Mouse (Mus musculus) brain, adult 2 months (tissue): ENCODE measurements around the gene Ankfn1.

Experiments
- DNase-seq: peaks from one replicate; pipeline ENCODE4 v3.0.0; 2011; ENCODE audit warnings: low read depth, low spot score

Gene Ankfn1

GRCm38 (mm10) chr11:89676922-89677321 lies 100.5 kb downstream of the Ankfn1 start:
- DNase-seq = no peak

GRCm38 (mm10) chr11:89673916-89674507 lies 103.4 kb downstream of the Ankfn1 start:
- no peak for DNase-seq

GRCm38 (mm10) chr11:89672510-89673085 lies 104.9 kb downstream of the Ankfn1 start:
- DNase-seq = no peak

- no peak for DNase-seq
Observed at GRCm38 (mm10) chr11:89665170-89665880, 112.1 kb downstream of the Ankfn1 start.

GRCm38 (mm10) chr11:89659048-89659447 lies 118.4 kb downstream of the Ankfn1 start:
- DNase-seq = no peak

DNA sequence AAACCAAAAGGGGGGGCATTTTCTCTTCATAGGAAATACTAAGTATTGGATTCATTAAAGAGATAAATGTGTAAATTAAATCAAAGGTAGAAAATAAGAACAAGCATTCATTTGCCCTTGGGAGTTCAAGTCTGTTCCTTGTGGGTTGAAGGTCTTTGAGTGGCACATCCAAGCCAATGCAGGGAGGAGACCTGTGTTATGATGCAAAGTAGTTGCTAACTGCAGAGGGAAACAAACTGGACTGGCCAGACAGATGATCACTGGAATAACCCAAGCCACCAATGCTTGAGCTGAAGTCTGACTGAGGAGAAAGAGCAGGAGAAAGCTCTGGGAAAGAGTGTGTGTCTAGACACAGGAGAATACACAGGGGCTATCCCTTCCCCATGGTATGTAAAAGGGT lies 120.9 kb downstream of the Ankfn1 start:
- DNase-seq = no peak

DNA sequence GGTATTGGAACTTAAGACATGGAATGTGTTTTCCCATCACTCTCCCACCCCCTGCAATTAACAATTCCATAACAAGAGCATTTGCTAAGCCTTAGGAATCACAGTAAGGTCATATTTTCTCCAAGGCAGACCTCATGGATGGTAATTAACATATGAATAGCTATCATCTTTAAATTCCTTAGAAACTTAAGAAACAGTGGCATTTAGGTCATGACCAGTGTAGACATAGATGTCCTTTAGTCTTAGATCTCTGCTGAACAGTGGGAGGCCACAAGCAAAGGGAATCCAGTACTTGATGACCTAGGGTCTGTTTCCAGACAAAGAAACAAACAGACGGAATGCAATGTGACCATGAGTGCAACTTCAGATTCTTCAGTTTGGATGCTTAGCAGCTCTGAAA lies 141.7 kb downstream of the Ankfn1 start:
- DNase-seq = no peak

DNA sequence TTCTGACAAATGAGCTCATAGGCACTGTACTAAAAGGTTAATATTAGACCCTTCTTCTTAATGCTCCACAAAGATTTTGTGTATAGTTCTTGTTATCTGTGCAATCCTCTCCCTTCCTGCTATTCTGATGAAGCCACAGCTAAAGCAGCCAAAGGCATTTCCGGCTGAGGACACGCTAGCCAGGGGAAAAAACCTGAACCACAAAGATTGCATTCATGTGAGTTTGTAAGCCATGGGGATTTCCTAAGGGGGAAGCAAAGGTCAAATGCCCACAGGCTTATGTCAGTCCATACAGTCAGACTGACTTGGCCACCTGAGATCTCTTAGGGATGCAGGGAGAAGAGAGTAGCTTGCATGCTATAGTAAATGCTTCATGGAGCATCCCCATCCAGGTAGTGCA lies 146.1 kb downstream of the Ankfn1 start:
- DNase-seq = no peak

DNA sequence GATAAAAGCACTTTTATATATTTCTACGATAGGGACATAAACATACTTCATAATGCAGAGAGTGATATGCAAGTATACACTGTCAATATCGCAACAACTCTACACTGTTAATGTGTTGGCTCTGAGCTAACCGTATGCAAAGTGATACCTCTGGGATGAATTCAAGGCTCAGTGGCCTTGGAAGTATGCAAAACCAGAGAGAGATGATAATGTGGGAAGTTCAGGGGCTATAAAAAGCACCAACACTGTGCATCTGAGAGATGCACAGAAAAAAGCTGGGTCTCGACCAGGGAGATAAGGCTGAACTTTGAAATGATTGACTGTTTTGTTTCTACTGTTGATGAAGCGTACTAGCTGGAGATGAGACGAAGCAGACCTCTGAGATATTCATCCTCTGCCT lies 148.9 kb downstream of the Ankfn1 start:
- DNase-seq = no peak

GRCm38 (mm10) chr11:89627232-89627631 lies 150.2 kb downstream of the Ankfn1 start:
- DNase-seq = peak; percentile 43

- DNase-seq = no peak
Observed at GRCm38 (mm10) chr11:89623698-89624445, 153.6 kb downstream of the Ankfn1 start.

- peak; percentile 22 for DNase-seq
Observed at GRCm38 (mm10) chr11:89619955-89620354, 157.5 kb downstream of the Ankfn1 start.

GRCm38 (mm10) chr11:89615806-89616205 lies 161.6 kb downstream of the Ankfn1 start:
- peak; percentile 82 for DNase-seq

DNA sequence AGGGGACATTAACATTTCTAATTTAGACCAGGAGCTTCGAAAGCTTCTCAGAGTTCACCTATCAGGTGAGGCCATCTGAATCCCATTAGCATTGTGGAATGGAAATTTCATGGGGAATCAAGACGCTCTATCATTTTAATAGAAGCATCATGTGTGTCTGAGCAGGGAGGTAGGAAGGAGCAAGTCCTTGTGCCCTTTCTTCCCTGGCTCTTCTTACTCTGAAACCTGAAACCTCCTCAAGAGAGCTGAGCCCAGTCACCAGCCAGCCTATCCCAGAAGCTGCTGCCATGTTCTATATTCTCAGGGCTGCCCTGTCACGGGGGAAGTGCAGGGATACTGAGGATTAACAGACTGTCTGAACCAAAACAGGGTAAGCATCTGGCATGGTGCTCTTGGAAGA lies 165.9 kb downstream of the Ankfn1 start:
- DNase-seq = no peak

DNA sequence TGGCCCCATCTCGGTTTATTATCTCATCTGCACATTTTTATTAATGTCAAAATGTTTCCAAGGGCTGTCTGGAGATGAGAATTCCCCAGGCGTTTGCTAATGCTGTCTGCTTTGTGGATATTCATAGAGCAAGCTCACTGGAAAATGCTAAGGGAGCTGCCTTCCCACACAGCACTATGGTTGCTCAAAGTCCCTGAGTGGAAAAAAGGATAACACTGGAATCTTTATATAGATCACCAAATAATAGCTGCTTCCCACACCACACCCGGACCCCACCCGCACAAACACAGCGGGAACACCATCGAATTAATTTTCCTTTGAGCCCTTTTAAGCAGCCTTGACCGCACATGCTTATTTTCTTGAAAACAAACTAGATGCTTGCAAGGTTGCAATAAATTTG lies 169.4 kb downstream of the Ankfn1 start:
- peak; percentile 71 for DNase-seq

GRCm38 (mm10) chr11:89607270-89607669 lies 170.2 kb downstream of the Ankfn1 start:
- no peak for DNase-seq

DNA sequence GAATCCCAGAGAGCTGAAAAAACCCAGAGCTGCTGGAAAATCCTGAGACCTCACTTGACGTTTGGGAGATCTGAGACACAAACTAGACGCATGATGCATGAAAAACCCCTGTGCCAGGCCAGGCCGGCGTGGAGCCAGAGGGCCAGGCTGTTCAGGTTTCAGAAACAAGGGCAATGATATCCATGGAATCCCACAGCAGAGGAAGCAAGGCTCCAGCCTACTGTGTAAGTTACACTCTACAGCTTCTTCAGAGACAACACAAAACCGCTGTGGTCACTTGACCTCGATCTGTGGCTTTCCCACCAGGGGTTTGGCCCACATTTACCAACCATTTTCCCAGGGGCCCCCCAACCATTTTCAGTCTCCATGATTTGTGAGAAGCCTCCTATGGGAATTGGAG lies 171.1 kb downstream of the Ankfn1 start:
- DNase-seq = no peak

GRCm38 (mm10) chr11:89602966-89603365 lies 174.5 kb downstream of the Ankfn1 start:
- peak; percentile 16 for DNase-seq

DNA sequence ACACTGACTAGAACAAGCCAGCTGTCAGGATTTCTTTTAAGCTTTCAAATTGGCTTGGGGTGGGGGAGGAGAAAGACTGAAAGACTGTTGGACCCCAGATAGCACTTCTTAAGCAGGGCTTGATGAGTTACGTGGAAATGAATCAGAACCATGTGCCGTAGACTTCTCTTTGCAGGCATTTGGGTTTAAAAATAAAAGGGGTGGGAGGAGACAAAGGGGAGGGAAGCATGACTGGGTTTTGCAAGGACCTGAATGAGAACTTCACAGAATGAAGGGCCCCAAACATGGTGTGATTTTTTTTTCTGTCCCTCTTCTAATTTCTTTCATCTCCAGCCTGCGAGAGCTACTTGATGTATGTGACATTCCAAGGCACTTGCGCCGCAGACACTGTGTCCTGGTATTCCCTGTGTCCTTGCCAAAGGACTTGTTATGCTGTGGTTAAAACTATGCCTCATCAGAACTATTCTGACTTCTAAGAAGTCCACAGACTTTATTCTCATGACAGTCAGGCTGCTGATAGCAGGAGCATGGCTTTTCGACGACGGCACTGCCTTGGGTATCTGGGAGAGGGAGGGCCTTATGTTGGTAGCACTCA lies 176.4 kb downstream of the Ankfn1 start:
- DNase-seq = peak; percentile 76

GRCm38 (mm10) chr11:89590273-89590874 lies 187.1 kb downstream of the Ankfn1 start:
- no peak for DNase-seq

GRCm38 (mm10) chr11:89586341-89586740 lies 191.1 kb downstream of the Ankfn1 start:
- DNase-seq = no peak

DNA sequence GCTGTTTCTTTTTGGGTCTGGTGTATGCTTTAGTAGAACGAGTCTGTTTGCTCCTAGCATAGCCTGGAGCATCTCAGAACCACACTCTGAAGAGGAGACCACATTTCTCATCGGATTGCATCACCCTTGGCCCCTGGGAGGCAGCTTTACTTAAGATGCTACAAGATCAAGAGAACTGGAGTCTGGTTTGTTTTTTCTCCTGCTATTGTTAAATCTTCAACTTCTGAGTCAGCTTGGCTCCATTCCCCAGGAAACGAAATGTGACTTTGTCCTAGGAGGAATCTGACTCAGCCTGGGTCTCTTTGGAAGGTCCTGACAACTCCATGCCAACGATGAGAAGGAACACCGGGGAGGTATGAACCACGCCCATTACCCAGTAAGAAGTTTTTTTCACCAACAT lies 197.6 kb downstream of the Ankfn1 start:
- DNase-seq = peak; percentile 52
